Mouse (Mus musculus) C2C12 (cell line): ENCODE results near the gene Spaar. TPM values are rescaled to one million over a fixed set of nuclear protein-coding genes. Genes with fewer than 3 reads are reported as not detected.

ENCODE experiments used
- H3K27me3 ChIP-seq: one replicate; pipeline ENCODE4 v1.6.1; 2011; ENCODE audit not compliant: control insufficient read depth, insufficient read depth, insufficient read length
- H3K36me3 ChIP-seq: one replicate; pipeline ENCODE4 v1.6.1; 2011; ENCODE audit not compliant: control insufficient read depth, insufficient read depth
- H3K4me3 ChIP-seq: one replicate; pipeline ENCODE4 v1.5.1; 2011; ENCODE audit warnings: mild to moderate bottlenecking, control low read depth; ENCODE audit not compliant: poor library complexity, insufficient read depth, severe bottlenecking
- H3K79me2 ChIP-seq: one replicate; pipeline ENCODE4 v1.6.1; 2011; ENCODE audit not compliant: control insufficient read depth, insufficient read depth
- H3K79me3 ChIP-seq: one replicate; pipeline ENCODE4 v1.6.1; 2011; ENCODE audit warnings: low read depth, control low read depth
- H3ac ChIP-seq: one replicate; pipeline ENCODE3; 2011; ENCODE audit warnings: low read depth; ENCODE audit not compliant: control insufficient read depth, insufficient read length
- CEBPB ChIP-seq: IDR thresholded peaks from one replicate; pipeline ENCODE4 v1.6.1; 2011; ENCODE audit warnings: low read depth, mild to moderate bottlenecking, control low read depth, moderate library complexity
- CTCF ChIP-seq: IDR thresholded peaks from one replicate; pipeline ENCODE4 v1.5.1; 2011; ENCODE audit not compliant: control insufficient read depth, insufficient read depth, insufficient read length
- FOSL1 ChIP-seq: IDR thresholded peaks from one replicate; pipeline ENCODE4 v1.8.0; 2011; ENCODE audit warnings: mild to moderate bottlenecking, low read length; ENCODE audit not compliant: poor library complexity, insufficient read depth, severe bottlenecking
- MAX ChIP-seq: IDR thresholded peaks from one replicate; pipeline ENCODE4 v1.6.1; 2011; ENCODE audit warnings: mild to moderate bottlenecking, control low read depth
- MYOD1 ChIP-seq: IDR thresholded peaks from one replicate; pipeline ENCODE4 v1.6.1; 2011; ENCODE audit warnings: low read depth; ENCODE audit not compliant: control insufficient read depth, insufficient read length
- MYOG ChIP-seq: IDR thresholded peaks from one replicate; pipeline ENCODE4 v1.6.1; 2011; ENCODE audit not compliant: control insufficient read depth, insufficient read length; ENCODE audit errors: extremely low read depth
- USF1 ChIP-seq: IDR thresholded peaks from one replicate; pipeline ENCODE4 v1.6.1; 2011; ENCODE audit warnings: low read depth, mild to moderate bottlenecking, control low read depth, moderate library complexity
- polyA plus RNA-seq: library from polyadenylated mRNA; unstranded; fragments of >200 nt; fragmentation: generic; extraction: Trizol; gene quantifications from one replicate; pipeline ENCODE4 v1.2.1, GENCODE M21; 2012; ENCODE audit warnings: missing spikeins

Gene Spaar
- polyA plus RNA-seq, 1 experiment, result 0.11 TPM

GRCm38 (mm10) chr4:43726228-43726993 lies 3.4 kb upstream of the Spaar start:
- TF ChIP-seq FOSL1 (no peak), CTCF (no peak), CEBPB (no peak), MAX (no peak), MYOD1 (no peak), MYOG (no peak)
- H3K4me3 ChIP-seq, result no peak overlapping the region
- H3K79me2 ChIP-seq, result no peaks in the 10 kb centered on the region
- H3K36me3 ChIP-seq, result no peaks in the 10 kb centered on the region
- H3ac ChIP-seq, result peak overlapping the region; percentile 5
- no peaks in the 10 kb centered on the region for H3K27me3 ChIP-seq
- no peaks in the 10 kb centered on the region for H3K79me3 ChIP-seq

GRCm38 (mm10) chr4:43726995-43727394 lies 2.8 kb upstream of the Spaar start, which contains the start of gene Hrct1:
Gene Hrct1 (plus strand): TSS chr4:43727188.
- Histone ChIP-seq H3K27me3 (no peaks in the 10 kb centered on the region), H3K79me2 (no peaks in the 10 kb centered on the region), H3K79me3 (no peaks in the 10 kb centered on the region), H3K4me3 (no peak within 1 kb of the TSS), H3ac (peak within 1 kb of the TSS; percentile 42), H3K36me3 (no peaks in the 10 kb centered on the region)
- TF ChIP-seq MAX (no peak), CEBPB (no peak), FOSL1 (no peak), MYOG (no peak)

DNA sequence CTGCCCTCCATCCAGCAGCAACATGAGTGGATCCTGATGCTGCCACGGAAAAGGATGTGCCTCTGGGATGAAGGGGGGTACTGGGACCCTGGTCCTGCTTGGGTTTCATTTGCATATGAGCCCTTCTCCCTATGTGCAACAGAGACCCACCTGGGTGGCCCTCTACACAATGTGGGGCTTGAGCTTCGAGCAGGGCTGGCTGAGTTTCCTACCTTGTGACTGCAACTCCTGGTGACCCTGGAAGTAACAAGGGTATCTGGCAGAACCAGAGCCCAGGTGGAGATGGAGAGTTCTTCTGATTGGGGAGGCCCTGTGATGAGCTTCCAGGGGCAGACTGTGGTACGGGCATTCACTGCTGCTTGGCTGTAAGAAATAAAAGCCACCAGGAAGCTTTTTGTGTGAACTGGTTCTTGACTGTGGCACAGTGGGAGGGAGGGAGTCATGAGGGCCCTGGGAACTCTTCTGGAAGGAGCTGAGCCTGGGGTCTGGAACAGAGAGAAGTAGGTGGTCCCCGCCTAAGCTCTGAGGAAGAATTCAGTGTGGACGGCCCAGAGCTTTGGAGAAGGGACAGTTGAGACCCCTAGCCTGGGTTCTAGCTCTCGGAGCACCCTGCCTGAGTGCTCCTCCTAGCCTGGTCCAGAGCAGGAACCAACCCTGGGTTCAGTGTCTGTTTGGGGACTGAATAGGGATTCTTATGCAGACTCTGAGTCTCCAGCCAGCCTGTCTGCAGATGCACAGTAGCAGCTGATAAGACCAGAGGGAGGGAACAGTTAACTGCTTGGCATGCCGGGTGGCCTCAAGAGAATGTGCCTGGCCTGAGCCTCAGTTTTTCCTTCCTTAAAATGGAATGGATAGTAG lies 1.9 kb upstream of the Spaar start:
- Histone ChIP-seq H3K36me3 (no peaks in the 10 kb centered on the region), H3ac (peak overlapping the region; percentile 27), H3K79me2 (no peaks in the 10 kb centered on the region), H3K27me3 (no peaks in the 10 kb centered on the region), H3K79me3 (no peaks in the 10 kb centered on the region), H3K4me3 (no peak overlapping the region)
- TF ChIP-seq FOSL1 (no peak), MYOD1 (peak; percentile 82), MAX (peak; percentile 15), MYOG (no peak)

DNA sequence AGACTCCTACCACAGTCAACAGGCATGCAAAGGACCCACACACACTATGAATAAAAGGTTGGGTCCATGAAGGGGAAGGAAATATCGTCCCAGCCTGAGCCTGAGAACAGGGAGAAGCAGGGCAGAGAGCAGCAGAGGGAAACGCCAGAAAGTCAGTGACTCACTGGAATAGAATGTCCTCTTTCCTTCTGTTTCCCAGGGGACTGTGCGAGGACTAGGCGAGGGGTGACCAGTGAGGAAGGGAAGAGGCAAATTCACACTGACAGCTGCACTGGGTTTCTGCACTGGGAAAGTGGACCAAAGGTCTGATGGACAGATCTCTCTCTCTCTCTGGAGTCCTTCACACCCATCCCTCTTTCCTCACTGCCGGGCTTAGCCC lies 1.3 kb upstream of the Spaar start:
- TF ChIP-seq MYOD1 (peak; percentile 90), USF1 (no peak), FOSL1 (peak; percentile 50)
- H3K36me3 ChIP-seq, result no peaks in the 10 kb centered on the region
- no peaks in the 10 kb centered on the region for H3K79me3 ChIP-seq
- no peaks in the 10 kb centered on the region for H3K79me2 ChIP-seq
- H3ac ChIP-seq, result peak overlapping the region; percentile 55
- no peaks in the 10 kb centered on the region for H3K27me3 ChIP-seq
- H3K4me3 ChIP-seq, result no peak overlapping the region

GRCm38 (mm10) chr4:43729126-43729525 lies 708 bp upstream of the Spaar start:
- Histone ChIP-seq H3K79me3 (no peaks in the 10 kb centered on the region), H3K36me3 (no peaks in the 10 kb centered on the region), H3K79me2 (no peaks in the 10 kb centered on the region), H3K27me3 (no peaks in the 10 kb centered on the region), H3K4me3 (no peak overlapping the region), H3ac (peak overlapping the region; percentile 55)
- TF ChIP-seq CEBPB (no peak), MAX (no peak), CTCF (no peak), FOSL1 (no peak), MYOG (no peak), USF1 (no peak), MYOD1 (no peak)

GRCm38 (mm10) chr4:43730750-43731297 lies 990 bp downstream of the Spaar start:
- Histone ChIP-seq H3K79me2 (no peaks in the 10 kb centered on the region), H3ac (no peak overlapping the region), H3K4me3 (no peak overlapping the region), H3K36me3 (no peaks in the 10 kb centered on the region), H3K79me3 (no peaks in the 10 kb centered on the region), H3K27me3 (no peaks in the 10 kb centered on the region)
- TF ChIP-seq CEBPB, result no peak
- TF ChIP-seq MAX, result no peak
- TF ChIP-seq CTCF, result no peak
- no peak for TF ChIP-seq FOSL1
